Comparison of ENCODE assay signal across 8 mouse cellular contexts in the genomic region with DNA sequence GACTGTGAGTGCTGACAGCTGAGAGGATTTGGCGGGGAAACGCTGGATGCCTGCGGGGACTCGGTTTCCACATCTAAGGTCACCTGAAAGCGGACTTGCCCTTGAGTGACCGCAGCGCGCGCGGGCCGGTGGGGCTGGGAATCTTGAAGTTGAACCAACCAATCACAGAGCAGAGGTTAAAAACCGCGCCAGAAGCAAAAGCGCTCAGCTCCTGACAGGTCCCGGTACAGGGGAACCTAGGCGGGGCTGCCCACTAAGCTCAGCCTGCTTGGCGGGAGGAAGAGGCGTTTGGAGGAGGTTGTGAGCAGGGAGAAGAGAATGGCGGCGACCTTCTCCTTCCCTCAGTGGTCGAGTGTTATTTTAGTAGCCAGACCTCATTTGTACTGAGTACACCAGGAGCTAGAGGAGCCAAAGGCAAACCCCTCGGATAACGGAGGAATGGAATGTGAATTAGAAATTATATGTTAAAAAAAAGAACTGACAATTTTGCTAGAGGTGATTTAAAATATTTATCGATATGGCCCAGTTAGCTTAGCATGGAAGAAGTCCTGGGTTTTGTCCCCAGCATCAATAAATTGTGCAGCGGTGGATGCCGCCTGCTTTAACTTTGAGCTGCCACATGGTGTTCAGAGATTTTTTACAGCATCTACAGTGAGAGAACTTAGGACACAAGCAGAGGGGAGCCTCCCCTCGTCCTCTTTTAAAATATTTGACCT. TPM values are rescaled to one million over a fixed set of nuclear protein-coding genes. Genes with fewer than 3 reads are reported as not detected.
DNase-seq lines count a peak whose midpoint lies in the region; ATAC-seq and TF ChIP-seq lines count a peak whose summit lies in the region.

No protein-coding gene starts in this region.

- no peak for TF ChIP-seq EP300 in lung, postnatal 0 days (IDR thresholded peaks at IDR 0.05)

- peak; percentile 13 for DNase-seq in lung, postnatal 0 days (ENCODE audit: low spot score)
- DNase-seq in lung, postnatal 36 days: no peak
- peak; percentile 77 for DNase-seq in embryo, embryonic 9.5 days (ENCODE audit: extremely low spot score)
- peak; percentile 85 for DNase-seq in liver, embryonic 13.5 days
- DNase-seq in spleen, postnatal 10 days (ENCODE audit: low spot score in 2 of 2): peak; percentile 72 to 86
- no peak for DNase-seq in gastrocnemius, postnatal 4 days (ENCODE audit: low spot score in 2 of 2)
- no peak for DNase-seq in cerebellum, adult 11-12 months

- H3K36me3 ChIP-seq in lung, postnatal 0 days (ENCODE audit: insufficient read depth, low read length): no peaks in the 10 kb centered on the region
- no peaks in the 10 kb centered on the region for H3K36me3 ChIP-seq in hindbrain, embryonic 16.5 days (ENCODE audit: control insufficient read depth, insufficient read depth, low read length)
- peaks cover 35% of the 10 kb centered on the region for H3K36me3 ChIP-seq in liver, embryonic 13.5 days

- TF ChIP-seq CTCF in lung, postnatal 0 days (IDR thresholded peaks at IDR 0.05): no peak

- H3K4me1 ChIP-seq in lung, postnatal 0 days (ENCODE audit: insufficient read depth, low read depth, low read length): peaks cover 7% of the 10 kb centered on the region; the same call in 1 of the 2 replicates
- H3K4me1 ChIP-seq in hindbrain, embryonic 16.5 days (ENCODE audit: control insufficient read depth, insufficient read depth, low read depth, low read length): peaks cover 19% of the 10 kb centered on the region
- H3K4me1 ChIP-seq in liver, embryonic 13.5 days (replicated peaks): peaks cover 78% of the 10 kb centered on the region

- no peak overlapping the region for H3K27ac ChIP-seq in lung, postnatal 0 days (ENCODE audit: low read length)
- H3K27ac ChIP-seq in hindbrain, embryonic 16.5 days (ENCODE audit: low read depth, low read length): no peak overlapping the region
- H3K27ac ChIP-seq in liver, embryonic 13.5 days: peak overlapping the region; percentile 92

- H3K4me2 ChIP-seq in lung, postnatal 0 days (replicated peaks; ENCODE audit: low read depth, low read length): peak overlapping the region; percentile 17
- peak overlapping the region; percentile 94 for H3K4me2 ChIP-seq in hindbrain, embryonic 16.5 days (ENCODE audit: low read length)
- H3K4me2 ChIP-seq in liver, embryonic 13.5 days: peak overlapping the region; percentile 82

- WGBS in lung, postnatal 0 days: under 1% methylated on average over 27 of the region's 27 CpGs
- under 1% methylated on average over 27 of the region's 27 CpGs for WGBS in hindbrain, embryonic 16.5 days
- under 1% methylated on average over 27 of the region's 27 CpGs for WGBS in liver, embryonic 13.5 days (ENCODE audit: insufficient replicate concordance)

- H3K9me3 ChIP-seq in lung, postnatal 0 days (ENCODE audit: low read length): no peaks in the 10 kb centered on the region
- no peaks in the 10 kb centered on the region for H3K9me3 ChIP-seq in hindbrain, embryonic 16.5 days (ENCODE audit: control insufficient read depth, low read length)
- H3K9me3 ChIP-seq in liver, embryonic 13.5 days (replicated peaks): no peaks in the 10 kb centered on the region

- H3K27me3 ChIP-seq in lung, postnatal 0 days (replicated peaks; ENCODE audit: insufficient read depth, low read length): no peaks in the 10 kb centered on the region
- peaks cover 2% of the 10 kb centered on the region; the same call in 1 of the 2 replicates for H3K27me3 ChIP-seq in hindbrain, embryonic 16.5 days (replicated peaks; ENCODE audit: control insufficient read depth, insufficient read depth, low read length)
- no peaks in the 10 kb centered on the region for H3K27me3 ChIP-seq in liver, embryonic 13.5 days

- H3K4me3 ChIP-seq in lung, postnatal 0 days (ENCODE audit: low read depth, low read length): no peak overlapping the region
- peak overlapping the region; percentile 86 for H3K4me3 ChIP-seq in hindbrain, embryonic 16.5 days (ENCODE audit: low read length)
- peak overlapping the region; percentile 79 for H3K4me3 ChIP-seq in liver, embryonic 13.5 days (replicated peaks)

- H3K9ac ChIP-seq in lung, postnatal 0 days (replicated peaks; ENCODE audit: low read depth): no peak overlapping the region
- no peak overlapping the region for H3K9ac ChIP-seq in hindbrain, embryonic 16.5 days (ENCODE audit: low read depth, low read length)
- peak overlapping the region; percentile 88 for H3K9ac ChIP-seq in liver, embryonic 13.5 days

- no peak for ATAC-seq in lung, postnatal 0 days
- ATAC-seq in hindbrain, embryonic 16.5 days: no peak
- ATAC-seq in liver, embryonic 13.5 days (ENCODE audit: low read depth): peak; percentile 70

RNA-seq across cellular contexts. Expression of gene Rrm2, which starts 1.1 kb away (rescaled TPM):
- polyA plus RNA-seq in lung, postnatal 0 days (2015; fragmentation: Nextera tagmentation; extraction: Ambion mirVana): 16.3 and 20.7 TPM in 2 replicates
- 54.2 and 66.2 TPM in 2 replicates for polyA plus RNA-seq in hindbrain, embryonic 16.5 days (2015; fragmentation: Nextera tagmentation; extraction: Ambion mirVana)
- 586 and 708 TPM in 2 replicates for polyA plus RNA-seq in liver, embryonic 13.5 days (2015; fragmentation: Nextera tagmentation; extraction: Ambion mirVana)
- 10 to 100 TPM; 35.7 to 35.8 TPM for total RNA-seq in gastrocnemius, postnatal 4 days (2021)

RNA-seq across cellular contexts. Expression of gene Cys1, which starts 25.3 kb away (rescaled TPM):
- 1.7 and 2.3 TPM in 2 replicates for polyA plus RNA-seq in lung, postnatal 0 days (2015; fragmentation: Nextera tagmentation; extraction: Ambion mirVana)
- 1.5 and 1.6 TPM in 2 replicates for polyA plus RNA-seq in hindbrain, embryonic 16.5 days (2015; fragmentation: Nextera tagmentation; extraction: Ambion mirVana)
- 0.38 and 0.50 TPM in 2 replicates for polyA plus RNA-seq in liver, embryonic 13.5 days (2015; fragmentation: Nextera tagmentation; extraction: Ambion mirVana)
- total RNA-seq in gastrocnemius, postnatal 4 days (2021): 10 to 100 TPM in 1 of 2 experiments, 1 to 10 TPM in 1; 8.0 to 13.9 TPM

RNA-seq across cellular contexts. Expression of gene Klf11, which starts 55.8 kb away (rescaled TPM):
- 22.1 and 26.0 TPM in 2 replicates for polyA plus RNA-seq in lung, postnatal 0 days (2015; fragmentation: Nextera tagmentation; extraction: Ambion mirVana)
- polyA plus RNA-seq in hindbrain, embryonic 16.5 days (2015; fragmentation: Nextera tagmentation; extraction: Ambion mirVana): 14.9 and 15.5 TPM in 2 replicates
- polyA plus RNA-seq in liver, embryonic 13.5 days (2015; fragmentation: Nextera tagmentation; extraction: Ambion mirVana): 7.0 and 9.2 TPM in 2 replicates
- total RNA-seq in gastrocnemius, postnatal 4 days (2021): 10 to 100 TPM; 18.9 to 19.4 TPM

Comparison
In these comparisons a context has a peak if more than half of its experiments do, and no peak if none do; other contexts are left out.
1. DNase-seq: peak in lung, postnatal 0 days (single experiment), embryo, embryonic 9.5 days (single experiment), liver, embryonic 13.5 days (single experiment) and spleen, postnatal 10 days (2 of 2); none in lung, postnatal 36 days (single experiment), gastrocnemius, postnatal 4 days (0 of 2) and cerebellum, adult 11-12 months (single experiment).
2. H3K4me2 ChIP-seq: peak in every context shown above with its lines; median percentile 94 in hindbrain, embryonic 16.5 days; 82 in liver, embryonic 13.5 days; 17 in lung, postnatal 0 days.